Mouse (Mus musculus) ES-E14 (cell line): ENCODE measurements around the gene Defb25.

Experiments used
- HCFC1 ChIP-seq: IDR thresholded peaks from 2 replicates; pipeline ENCODE4 v1.6.1; 2012; ENCODE audit warnings: low read length, inconsistent platforms, borderline replicate concordance; ENCODE audit not compliant: insufficient read depth
- ZC3H11A ChIP-seq: IDR thresholded peaks from 2 replicates; pipeline ENCODE4 v1.6.1; 2012; ENCODE audit warnings: low read depth, mild to moderate bottlenecking, inconsistent platforms, low read length, borderline replicate concordance
- ZNF384 ChIP-seq: IDR thresholded peaks from 2 replicates; pipeline ENCODE4 v1.6.1; 2012; ENCODE audit warnings: low read depth, low read length, inconsistent platforms

- no peak for TF ChIP-seq ZNF384
- TF ChIP-seq ZC3H11A = no peak
- no peak for TF ChIP-seq HCFC1
Measured at GRCm38 (mm10) chr2:152653874-152654715, 31.2 kb upstream of the Defb25 start.
